Mouse (Mus musculus): ENCODE measurements around the gene Dcun1d3.

GRCm38 (mm10) chr7:119849096-119849495, 47.0 kb downstream of the Dcun1d3 start:
- no peak for TF ChIP-seq POLR2A (IDR thresholded peaks at IDR 0.05; ENCODE audit: extremely low read depth, insufficient read depth, low read length)
- peak; percentile 98 for TF ChIP-seq CTCF (IDR thresholded peaks at IDR 0.05; ENCODE audit: extremely low read depth, insufficient read depth, low read length)

Measured in cortical plate, adult 2 months (tissue).